Mouse (Mus musculus) C2C12 (cell line): Measurements from ENCODE around the gene Galntl5.

Experiments used
- CTCF ChIP-seq: IDR thresholded peaks from one replicate; pipeline ENCODE4 v1.5.1; 2011; ENCODE audit not compliant: control insufficient read depth, insufficient read depth, insufficient read length
- MAX ChIP-seq: IDR thresholded peaks from one replicate; pipeline ENCODE4 v1.6.1; 2011; ENCODE audit warnings: mild to moderate bottlenecking, control low read depth

GRCm38 (mm10) chr5:25243101-25243500 is 61.8 kb downstream of the Galntl5 start:
- TF ChIP-seq CTCF (no peak), MAX (no peak)
